Mouse (Mus musculus) bone marrow macrophage, adult 2 months (primary cell): ENCODE measurements at regions not wholly inside any gene's neighbourhood (a gene's known extent, or its start where the extent isn't known, plus 50 kb on each side); places are given as distances from the start of the nearest gene placed in this dataset.

ENCODE experiments used
- CTCF ChIP-seq: IDR thresholded peaks from 2 replicates; pipeline ENCODE4 v1.5.1; 2012; ENCODE audit warnings: low read depth, mild to moderate bottlenecking, low read length, moderate library complexity
- POLR2A ChIP-seq: IDR thresholded peaks from 2 replicates; pipeline ENCODE4 v1.6.1; 2012; ENCODE audit warnings: mild to moderate bottlenecking, low read depth, low read length, borderline replicate concordance

DNA sequence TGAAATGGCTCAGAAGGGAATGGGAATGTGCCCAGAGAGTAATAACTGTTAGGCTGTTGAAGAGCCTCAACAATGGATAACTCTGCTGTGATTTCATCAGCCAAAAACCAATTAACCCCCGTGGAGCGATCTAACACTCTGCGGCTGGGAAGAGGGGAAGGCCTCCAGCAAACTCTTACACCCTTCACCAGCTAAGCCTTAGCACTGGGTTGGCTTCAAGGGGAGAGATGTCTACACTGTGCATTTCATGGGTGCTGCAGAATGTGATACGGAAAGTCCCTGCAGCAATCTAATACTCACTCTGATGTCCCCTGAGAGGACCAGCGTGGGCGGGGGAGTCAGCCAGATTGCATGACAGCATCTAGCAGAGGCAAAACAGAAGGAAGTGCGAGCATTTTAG lies 460.2 kb downstream of the Fut8 start:
- no peak for TF ChIP-seq POLR2A
- TF ChIP-seq CTCF = no peak
